Mouse (Mus musculus) liver, embryonic 14.5 days (tissue): ENCODE results near the gene Arrdc4.

Experiments used
- CTCF ChIP-seq: IDR thresholded peaks from 2 replicates; pipeline ENCODE4 v1.5.1; 2016; ENCODE audit warnings: antibody characterized with exemption, low read depth, control low read depth
- EP300 ChIP-seq: IDR thresholded peaks from 2 replicates; pipeline ENCODE4 v1.6.1; 2016; ENCODE audit warnings: antibody characterized with exemption, low read depth

- TF ChIP-seq CTCF = no peak
- TF ChIP-seq EP300 = no peak
These were observed 52.6 kb downstream of the Arrdc4 start for GRCm38 (mm10) chr7:68696446-68696845.
